Mouse (Mus musculus) heart, postnatal 0 days (tissue): ENCODE measurements at regions not wholly inside any gene's neighbourhood (a gene's known extent, or its start where the extent isn't known, plus 50 kb on each side); places are given as distances from the start of the nearest gene placed in this dataset.

Experiments used
- ATAC-seq: fragments of 200-750 bp; cut with Nextera tagmentation; 2 replicates; pipeline ENCODE4 v1.8.0; 2017; ENCODE audit warnings: low read depth, moderate number of reproducible peaks, moderate library complexity; ENCODE audit not compliant: insufficient read depth
- DNase-seq: peaks from one replicate; pipeline ENCODE4 v3.0.0-alpha.2; 2016; ENCODE audit warnings: low spot score
- H3K27ac ChIP-seq: fragments of 300-500 bp; sonication (generic); 2 replicates; pipeline ENCODE4 v1.5.1; 2014; ENCODE audit warnings: low read depth, mild to moderate bottlenecking
- H3K27me3 ChIP-seq: fragments of 300-500 bp; sonication (generic); 2 replicates; pipeline ENCODE4 v1.6.1; 2014; ENCODE audit warnings: low read length, mixed read lengths; ENCODE audit not compliant: control insufficient read depth, insufficient read depth
- H3K36me3 ChIP-seq: fragments of 300-500 bp; sonication (generic); replicated peaks from 2 replicates; pipeline ENCODE4 v1.6.1; 2014; ENCODE audit warnings: low read length, mixed read lengths; ENCODE audit not compliant: control insufficient read depth, insufficient read depth
- H3K4me1 ChIP-seq: fragments of 300-500 bp; sonication (generic); 2 replicates; pipeline ENCODE4 v1.6.1; 2014; ENCODE audit warnings: antibody characterized with exemption; ENCODE audit not compliant: control insufficient read depth, insufficient read depth
- H3K4me2 ChIP-seq: fragments of 300-500 bp; sonication (generic); 2 replicates; pipeline ENCODE4 v1.6.1; 2014; ENCODE audit warnings: low read depth, mild to moderate bottlenecking, low read length, moderate library complexity
- H3K4me3 ChIP-seq: fragments of 300-500 bp; sonication (generic); 2 replicates; pipeline ENCODE4 v1.5.1; 2014; ENCODE audit warnings: low read depth, low read length
- H3K9ac ChIP-seq: fragments of 300-500 bp; sonication (generic); replicated peaks from 2 replicates; pipeline ENCODE4 v1.6.1; 2014; ENCODE audit warnings: low read depth, low read length, mixed read lengths
- H3K9me3 ChIP-seq: fragments of 300-500 bp; sonication (generic); replicated peaks from 2 replicates; pipeline ENCODE4 v1.6.1; 2016; ENCODE audit warnings: low read length; ENCODE audit not compliant: control insufficient read depth
- CTCF ChIP-seq: IDR thresholded peaks from 2 replicates; pipeline ENCODE4 v1.5.1; 2016; ENCODE audit warnings: antibody characterized with exemption, control low read depth, low read depth
- EP300 ChIP-seq: IDR thresholded peaks from 2 replicates; pipeline ENCODE4 v1.6.1; 2016; ENCODE audit warnings: antibody characterized with exemption, low read depth
- WGBS: fragments of 180-500 bp; shearing (Covaris S2); extraction: QIAGEN DNeasy Blood & Tissue Kit; methylation state at CpG from one replicate; pipeline ENCODE4 v1.1.7; 2014; 5-methylcytosine and 5-hydroxymethylcytosine counted together

DNA sequence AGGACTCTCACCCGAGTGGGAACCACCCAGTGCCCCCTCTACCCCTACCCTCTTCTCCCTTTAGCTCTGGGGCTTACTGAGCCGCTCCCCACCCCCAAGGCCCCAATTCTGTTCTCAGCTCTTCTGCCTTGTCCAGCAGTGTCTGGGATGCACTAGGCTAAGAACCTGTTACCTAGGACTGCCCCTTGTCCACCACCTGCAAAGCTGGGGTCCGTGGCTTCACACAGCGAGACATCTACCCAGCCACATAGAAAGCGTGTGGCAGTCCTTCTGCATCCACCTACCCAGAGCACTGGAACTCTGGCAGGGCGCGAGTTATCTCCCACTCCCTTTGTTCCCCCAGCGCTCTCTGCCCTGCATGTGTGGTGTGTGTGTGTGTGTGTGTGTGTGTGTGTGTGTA, 123.8 kb upstream of the Far2 start:
- WGBS: 84% methylated on average over 8 of the region's 8 CpGs
- no peak overlapping the region for H3K4me3 ChIP-seq
- H3K27me3 ChIP-seq: no peaks in the 10 kb centered on the region
- DNase-seq: no peak
- no peaks in the 10 kb centered on the region for H3K4me1 ChIP-seq
- no peak for ATAC-seq
- no peaks in the 10 kb centered on the region for H3K36me3 ChIP-seq
- H3K27ac ChIP-seq: no peak overlapping the region
- H3K4me2 ChIP-seq: no peak overlapping the region
- no peaks in the 10 kb centered on the region for H3K9me3 ChIP-seq
- no peak overlapping the region for H3K9ac ChIP-seq
- no peak for TF ChIP-seq CTCF
- no peak for TF ChIP-seq EP300

DNA sequence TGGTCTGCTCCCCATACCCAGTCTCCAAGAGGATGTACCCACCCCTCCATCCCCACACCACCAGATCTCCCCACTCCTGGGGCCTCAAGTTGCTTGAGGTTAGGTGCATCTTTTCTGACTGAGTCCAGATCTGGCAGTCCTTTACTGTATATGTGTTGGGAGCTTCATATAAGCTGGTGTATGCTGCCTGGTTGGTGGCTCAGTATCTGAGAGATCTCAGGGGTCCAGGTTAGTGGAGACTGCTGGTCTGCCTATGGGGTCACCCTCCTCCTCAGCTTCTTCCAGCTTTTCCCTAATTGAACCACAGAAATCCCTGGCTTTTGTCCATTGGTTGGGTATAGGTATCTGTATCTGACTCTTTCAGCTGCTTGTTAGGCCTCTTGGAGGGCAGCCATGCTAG, 118.1 kb upstream of the Far2 start:
- H3K27ac ChIP-seq: no peak overlapping the region
- no peaks in the 10 kb centered on the region for H3K9me3 ChIP-seq
- H3K9ac ChIP-seq: no peak overlapping the region
- no peaks in the 10 kb centered on the region for H3K36me3 ChIP-seq
- DNase-seq: no peak
- no peaks in the 10 kb centered on the region for H3K4me1 ChIP-seq
- H3K4me3 ChIP-seq: no peak overlapping the region
- H3K4me2 ChIP-seq: no peak overlapping the region
- H3K27me3 ChIP-seq: no peaks in the 10 kb centered on the region
- ATAC-seq: no peak
- TF ChIP-seq CTCF (no peak), EP300 (no peak)

- H3K27me3 ChIP-seq: no peaks in the 10 kb centered on the region
- DNase-seq (no peak), ATAC-seq (no peak)
- no peak overlapping the region for H3K4me2 ChIP-seq
- no peaks in the 10 kb centered on the region for H3K9me3 ChIP-seq
- H3K9ac ChIP-seq: no peak overlapping the region
- no peaks in the 10 kb centered on the region; the same call in 1 of the 2 replicates for H3K4me1 ChIP-seq
- no peaks in the 10 kb centered on the region for H3K36me3 ChIP-seq
- no peak overlapping the region for H3K4me3 ChIP-seq
- 53% methylated on average over 3 of the region's 3 CpGs for WGBS
- no peak for TF ChIP-seq CTCF
- no peak for TF ChIP-seq EP300
- no peak overlapping the region for H3K27ac ChIP-seq
Measured at GRCm38 (mm10) chr6:147944020-147944419, 103.0 kb upstream of the Far2 start.

DNA sequence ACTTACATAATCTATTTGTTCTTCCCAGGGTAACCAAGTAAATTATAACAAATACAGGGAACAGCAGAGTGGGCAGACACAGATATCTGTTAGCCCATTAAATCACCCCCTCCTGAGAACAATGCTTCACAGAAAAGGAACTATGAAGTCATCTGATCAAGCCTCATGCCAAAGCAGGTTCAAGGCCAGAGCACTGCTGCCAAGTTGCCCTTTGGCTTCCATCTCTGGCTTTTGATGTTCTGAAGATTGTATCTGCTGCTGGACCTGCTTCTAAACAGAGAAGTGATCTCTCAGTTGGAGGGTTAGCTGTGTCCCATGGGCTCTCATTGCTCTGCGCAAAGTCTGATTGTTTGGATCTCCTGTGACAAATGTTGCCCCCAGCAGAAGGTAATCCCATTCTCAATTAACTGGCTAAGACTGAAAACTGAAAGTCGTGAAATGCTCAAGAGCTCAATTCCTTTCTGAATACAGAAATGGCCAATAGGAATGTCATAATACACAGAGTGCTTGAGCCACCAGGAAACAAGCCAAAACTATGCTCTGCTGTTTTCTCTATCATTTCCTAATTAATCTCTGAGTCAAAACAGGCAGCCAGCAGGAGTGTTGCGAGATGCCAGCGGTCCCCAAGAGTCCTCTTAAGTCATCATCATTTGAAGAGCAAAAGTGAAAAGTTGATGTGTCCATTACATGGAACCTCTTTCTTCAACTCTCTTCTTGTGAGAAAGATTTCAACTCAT, 102.0 kb upstream of the Far2 start:
- no peak overlapping the region for H3K4me3 ChIP-seq
- no peak overlapping the region for H3K27ac ChIP-seq
- no peak for ATAC-seq
- 56% methylated on average over 4 of the region's 4 CpGs for WGBS
- no peak for DNase-seq
- no peaks in the 10 kb centered on the region for H3K9me3 ChIP-seq
- no peak overlapping the region for H3K9ac ChIP-seq
- no peak overlapping the region for H3K4me2 ChIP-seq
- no peaks in the 10 kb centered on the region for H3K36me3 ChIP-seq
- H3K27me3 ChIP-seq: no peaks in the 10 kb centered on the region
- no peaks in the 10 kb centered on the region; the same call in 1 of the 2 replicates for H3K4me1 ChIP-seq
- TF ChIP-seq CTCF: no peak
- TF ChIP-seq EP300: no peak

DNA sequence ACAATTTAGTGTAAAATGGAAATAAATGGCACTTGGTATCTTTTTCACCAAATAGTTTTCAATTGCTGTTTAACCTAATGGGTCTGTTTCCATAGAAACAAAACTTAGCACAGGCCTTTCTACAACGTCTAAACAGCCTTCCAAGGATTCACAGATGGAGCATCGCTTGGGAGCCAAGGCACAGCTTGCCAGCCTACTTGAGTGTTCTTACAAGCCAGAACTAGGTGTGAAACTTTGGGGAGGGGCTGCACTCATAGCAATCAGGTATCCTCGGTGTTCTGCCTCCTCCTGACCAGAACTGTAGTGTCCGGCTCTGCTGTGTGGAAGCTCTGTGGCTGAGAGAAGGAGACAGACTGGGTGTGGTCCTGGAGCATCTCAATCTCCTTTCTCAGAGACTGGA, 99.1 kb upstream of the Far2 start:
- no peak overlapping the region for H3K27ac ChIP-seq
- no peaks in the 10 kb centered on the region for H3K27me3 ChIP-seq
- no peak for DNase-seq
- no peak overlapping the region for H3K4me2 ChIP-seq
- TF ChIP-seq EP300 (no peak), CTCF (no peak)
- H3K4me3 ChIP-seq: no peak overlapping the region
- H3K36me3 ChIP-seq: no peaks in the 10 kb centered on the region
- no peak overlapping the region for H3K9ac ChIP-seq
- ATAC-seq: no peak
- WGBS: 72% methylated on average over 4 of the region's 4 CpGs
- H3K4me1 ChIP-seq: no peaks in the 10 kb centered on the region; the same call in 1 of the 2 replicates
- H3K9me3 ChIP-seq: no peaks in the 10 kb centered on the region

- no peak overlapping the region for H3K9ac ChIP-seq
- no peaks in the 10 kb centered on the region for H3K9me3 ChIP-seq
- no peaks in the 10 kb centered on the region for H3K36me3 ChIP-seq
- DNase-seq: no peak
- no peak overlapping the region for H3K27ac ChIP-seq
- no peaks in the 10 kb centered on the region for H3K4me1 ChIP-seq
- no peak overlapping the region for H3K4me2 ChIP-seq
- H3K4me3 ChIP-seq: no peak overlapping the region
- TF ChIP-seq CTCF (no peak), EP300 (no peak)
- no peaks in the 10 kb centered on the region for H3K27me3 ChIP-seq
- ATAC-seq: no peak
Measured at GRCm38 (mm10) chr6:147951642-147952041, 95.4 kb upstream of the Far2 start.
